Mouse (Mus musculus) heart, embryonic 13.5 days (tissue): ENCODE data around the gene Tnfaip8l3. TPM values are rescaled to one million over a fixed set of nuclear protein-coding genes. Genes with fewer than 3 reads are reported as not detected.

ENCODE experiments used
- ATAC-seq: fragments of 200-750 bp; cut with Nextera tagmentation; 2 replicates; pipeline ENCODE4 v1.8.0; 2017; ENCODE audit warnings: moderate TSS enrichment; ENCODE audit not compliant: insufficient number of reproducible peaks, low FRiP score, low TSS enrichment; ENCODE audit errors: extremely low read depth
- H3K27ac ChIP-seq: fragments of 300-500 bp; sonication (generic); replicated peaks from 2 replicates; pipeline ENCODE4 v1.5.1; 2015; ENCODE audit warnings: moderate library complexity, mild to moderate bottlenecking, inconsistent platforms
- H3K27me3 ChIP-seq: fragments of 300-500 bp; sonication (generic); replicated peaks from 2 replicates; pipeline ENCODE4 v1.6.1; 2015; ENCODE audit warnings: mild to moderate bottlenecking, inconsistent platforms
- H3K36me3 ChIP-seq: fragments of 300-500 bp; sonication (generic); 2 replicates; pipeline ENCODE4 v1.6.1; 2015; ENCODE audit warnings: mild to moderate bottlenecking, inconsistent platforms
- H3K4me1 ChIP-seq: fragments of 300-500 bp; sonication (generic); 2 replicates; pipeline ENCODE4 v1.6.1; 2015; ENCODE audit warnings: inconsistent platforms
- H3K4me2 ChIP-seq: fragments of 300-500 bp; sonication (generic); 2 replicates; pipeline ENCODE4 v1.6.1; 2015; ENCODE audit warnings: inconsistent platforms, mild to moderate bottlenecking, moderate library complexity
- H3K4me3 ChIP-seq: fragments of 300-500 bp; sonication (generic); 2 replicates; pipeline ENCODE4 v1.5.1; 2015; ENCODE audit warnings: moderate library complexity, mild to moderate bottlenecking, inconsistent platforms
- H3K9ac ChIP-seq: fragments of 300-500 bp; sonication (generic); 2 replicates; pipeline ENCODE4 v1.6.1; 2015; ENCODE audit warnings: inconsistent platforms, mild to moderate bottlenecking, moderate library complexity
- H3K9me3 ChIP-seq: fragments of 300-500 bp; sonication (generic); 2 replicates; pipeline ENCODE4 v1.6.1; 2016; ENCODE audit warnings: inconsistent platforms
- WGBS: fragments of 180-500 bp; shearing (Covaris S2); methylation state at CpG from one replicate; pipeline ENCODE4 v1.1.7; 2015; ENCODE audit warnings: mixed read lengths; 5-methylcytosine and 5-hydroxymethylcytosine counted together
- polyA plus RNA-seq: library from polyadenylated mRNA; unstranded; fragments of >200 nt; fragmentation: Nextera tagmentation; extraction: Ambion mirVana; gene quantifications from 2 replicates; pipeline ENCODE4 v1.2.1, GENCODE M21; 2015

The Tnfaip8l3 gene
- polyA plus RNA-seq, 1 experiment from 2014 or later = 0.37 TPM

- no peak overlapping the region for H3K4me2 ChIP-seq
- H3K27ac ChIP-seq = no peak overlapping the region
- H3K4me1 ChIP-seq = no peaks in the 10 kb centered on the region
- no peaks in the 10 kb centered on the region for H3K36me3 ChIP-seq
- H3K9ac ChIP-seq = no peak overlapping the region
- no peak for ATAC-seq
- WGBS = 33% methylated on average over 3 of the region's 3 CpGs
- no peaks in the 10 kb centered on the region; the same call in 1 of the 2 replicates for H3K27me3 ChIP-seq
- no peak overlapping the region for H3K4me3 ChIP-seq
- no peaks in the 10 kb centered on the region for H3K9me3 ChIP-seq
These were observed 81.2 kb downstream of the Tnfaip8l3 start for GRCm38 (mm10) chr9:53986972-53987371.

- Histone ChIP-seq H3K27ac (no peak overlapping the region), H3K27me3 (no peaks in the 10 kb centered on the region; the same call in 1 of the 2 replicates), H3K36me3 (no peaks in the 10 kb centered on the region), H3K4me1 (no peaks in the 10 kb centered on the region), H3K4me3 (no peak overlapping the region), H3K9me3 (no peaks in the 10 kb centered on the region), H3K9ac (no peak overlapping the region), H3K4me2 (no peak overlapping the region)
- no peak for ATAC-seq
- 33% methylated on average over 9 of the region's 9 CpGs for WGBS
These were observed 83.3 kb downstream of the Tnfaip8l3 start for GRCm38 (mm10) chr9:53984868-53985267.

GRCm38 (mm10) chr9:53975122-53975518 lies 93.1 kb downstream of the Tnfaip8l3 start, which contains the start of gene Elmod1:
Gene Elmod1 (minus strand): TSS chr9:53975301.
- peak within 1 kb of the TSS; percentile 53 for H3K9ac ChIP-seq
- ATAC-seq = peak; percentile 8; the same call in 1 of the 2 replicates
- peaks cover 63% of the 10 kb centered on the region for H3K27me3 ChIP-seq
- peak within 1 kb of the TSS; percentile 59 for H3K4me3 ChIP-seq
- H3K4me2 ChIP-seq = peak within 1 kb of the TSS; percentile 94
- no peak within 1 kb of the TSS for H3K27ac ChIP-seq
- WGBS = under 1% methylated on average over 31 of the region's 36 CpGs
- H3K4me1 ChIP-seq = peaks cover 12% of the 10 kb centered on the region
- H3K36me3 ChIP-seq = no peaks in the 10 kb centered on the region
- H3K9me3 ChIP-seq = no peaks in the 10 kb centered on the region

GRCm38 (mm10) chr9:53974328-53975121 lies 93.7 kb downstream of the Tnfaip8l3 start:
- Histone ChIP-seq H3K36me3 (no peaks in the 10 kb centered on the region), H3K4me1 (peaks cover 12% of the 10 kb centered on the region), H3K4me2 (peak overlapping the region; percentile 94), H3K27ac (no peak overlapping the region), H3K9ac (peak overlapping the region; percentile 53), H3K9me3 (no peaks in the 10 kb centered on the region), H3K27me3 (peaks cover 63% of the 10 kb centered on the region), H3K4me3 (peak overlapping the region; percentile 59)
- no peak; the same call in 1 of the 2 replicates for ATAC-seq
- WGBS = 1% methylated on average over 42 of the region's 42 CpGs

- Histone ChIP-seq H3K4me3 (peak overlapping the region; percentile 59; the same call in 1 of the 2 replicates), H3K9me3 (no peaks in the 10 kb centered on the region), H3K27me3 (peaks cover 63% of the 10 kb centered on the region), H3K9ac (no peak overlapping the region), H3K4me2 (peak overlapping the region; percentile 94), H3K4me1 (peaks cover 12% of the 10 kb centered on the region), H3K27ac (no peak overlapping the region), H3K36me3 (no peaks in the 10 kb centered on the region)
- ATAC-seq = no peak
- 28% methylated on average over 13 of the region's 13 CpGs for WGBS
These were observed 94.3 kb downstream of the Tnfaip8l3 start for GRCm38 (mm10) chr9:53973929-53974327.

Other genes starting within 250 kb of the Tnfaip8l3 start
- 34.7 and 41.9 TPM in 2 replicates for gene Sln, start 218.2 kb downstream of the Tnfaip8l3 start, polyA plus RNA-seq
- not detected in 2 replicates for gene Elmod1, start 93.1 kb downstream of the Tnfaip8l3 start, polyA plus RNA-seq
- not detected in 2 replicates for gene Cyp19a1, start 199.7 kb upstream of the Tnfaip8l3 start, polyA plus RNA-seq
- not detected in 2 replicates for gene Gldn, start 218.1 kb upstream of the Tnfaip8l3 start, polyA plus RNA-seq